Mouse (Mus musculus) heart, embryonic 14.5 days (tissue): ENCODE measurements around the gene Mycn. TPM values are rescaled to one million over a fixed set of nuclear protein-coding genes. Genes with fewer than 3 reads are reported as not detected.

ENCODE experiments used
- ATAC-seq: fragments of 200-750 bp; cut with Nextera tagmentation; 2 replicates; pipeline ENCODE4 v1.8.0; 2017; ENCODE audit warnings: low read depth, moderate TSS enrichment; ENCODE audit not compliant: insufficient number of reproducible peaks, insufficient read depth, low FRiP score
- H3K27ac ChIP-seq, 2 experiments: fragments of 200-500 bp in 1 of 2; fragments of 300-500 bp in 1 of 2; sonication (generic) in 1 of 2; replicated peaks in 1 of 2; 2 replicates each; pipeline ENCODE4 v1.5.1; 2012 to 2014; ENCODE audit warnings: low read depth in 2 of 2, low read length in 2 of 2, control low read depth in 1 of 2, mild to moderate bottlenecking in 1 of 2, mixed read lengths in 1 of 2; ENCODE audit not compliant: control insufficient read depth in 1 of 2, insufficient read depth in 1 of 2
- H3K27me3 ChIP-seq: fragments of 300-500 bp; sonication (generic); 2 replicates; pipeline ENCODE4 v1.6.1; 2014; ENCODE audit warnings: mild to moderate bottlenecking, low read length, control low read depth; ENCODE audit not compliant: control insufficient read depth, insufficient read depth
- H3K36me3 ChIP-seq: fragments of 300-500 bp; sonication (generic); 2 replicates; pipeline ENCODE4 v1.6.1; 2014; ENCODE audit warnings: mild to moderate bottlenecking, control low read depth, low read length, mixed read lengths; ENCODE audit not compliant: control insufficient read depth, insufficient read depth
- H3K4me1 ChIP-seq, 2 experiments: fragments of 200-500 bp in 1 of 2; fragments of 300-500 bp in 1 of 2; sonication (generic) in 1 of 2; 2 replicates each; pipeline ENCODE4 v1.6.1; 2012 to 2014; ENCODE audit warnings: low read length in 2 of 2, control low read depth in 1 of 2, mixed read lengths in 1 of 2; ENCODE audit not compliant: control insufficient read depth in 2 of 2, insufficient read depth in 2 of 2
- H3K4me2 ChIP-seq: fragments of 300-500 bp; sonication (generic); 2 replicates; pipeline ENCODE4 v1.6.1; 2014; ENCODE audit warnings: mild to moderate bottlenecking, low read length
- H3K4me3 ChIP-seq, 2 experiments: fragments of 200-500 bp in 1 of 2; fragments of 300-500 bp in 1 of 2; sonication (generic) in 1 of 2; 2 replicates each; pipeline ENCODE4 v1.5.1; 2012 to 2014; ENCODE audit warnings: low read length in 2 of 2, mild to moderate bottlenecking in 2 of 2, control low read depth in 1 of 2, low read depth in 1 of 2, moderate library complexity in 1 of 2; ENCODE audit not compliant: control insufficient read depth in 1 of 2, insufficient read depth in 1 of 2
- H3K9ac ChIP-seq: fragments of 300-500 bp; sonication (generic); 2 replicates; pipeline ENCODE4 v1.6.1; 2014; ENCODE audit warnings: mild to moderate bottlenecking, low read length
- H3K9me3 ChIP-seq: fragments of 300-500 bp; sonication (generic); 2 replicates; pipeline ENCODE4 v1.6.1; 2016; ENCODE audit warnings: low read length, control low read depth; ENCODE audit not compliant: control insufficient read depth
- WGBS: fragments of 180-500 bp; shearing (Covaris S2); extraction: QIAGEN DNeasy Blood & Tissue Kit; methylation state at CpG from one replicate; pipeline ENCODE4 v1.1.7; 2014; 5-methylcytosine and 5-hydroxymethylcytosine counted together
- polyA plus RNA-seq: library from polyadenylated mRNA; unstranded; fragments of >200 nt; fragmentation: Nextera tagmentation; extraction: Ambion mirVana; gene quantifications from 2 replicates; pipeline ENCODE4 v1.2.1, GENCODE M21; 2014

Mycn gene
- polyA plus RNA-seq, 1 experiment from 2014 or later, result 38.2 TPM

DNA sequence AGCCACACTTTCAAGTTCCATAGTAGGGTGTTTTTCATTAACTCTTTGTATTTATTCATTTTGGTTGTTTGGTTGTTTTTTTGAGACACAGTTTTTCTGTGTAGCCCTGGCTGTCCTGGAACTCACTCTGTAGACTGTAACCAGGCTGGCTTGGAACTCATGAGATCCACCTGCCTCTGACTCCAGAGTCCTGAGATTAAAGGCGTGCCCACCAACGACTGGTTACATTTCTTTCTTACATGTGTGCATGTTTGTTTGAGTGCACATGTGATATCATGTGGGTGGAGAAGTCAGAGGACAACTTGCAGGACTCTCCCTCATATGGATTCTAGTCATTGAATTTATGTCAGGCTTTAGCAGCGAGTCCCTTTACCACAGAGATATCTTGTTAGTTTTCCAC lies 23.1 kb upstream of the Mycn start:
- no peak overlapping the region for H3K4me3 ChIP-seq
- H3K36me3 ChIP-seq, result no peaks in the 10 kb centered on the region
- no peak overlapping the region for H3K27ac ChIP-seq
- H3K27me3 ChIP-seq, result no peaks in the 10 kb centered on the region
- WGBS, result 76% methylated on average over 3 of the region's 3 CpGs
- H3K4me2 ChIP-seq, result no peak overlapping the region
- H3K9me3 ChIP-seq, result no peaks in the 10 kb centered on the region
- no peak overlapping the region for H3K9ac ChIP-seq
- no peak for ATAC-seq
- H3K4me1 ChIP-seq, result 0 out of 4 replicates have a peak, but pooled peaks cover 0 to 3% of the 10 kb centered on the region in 2 experiments

DNA sequence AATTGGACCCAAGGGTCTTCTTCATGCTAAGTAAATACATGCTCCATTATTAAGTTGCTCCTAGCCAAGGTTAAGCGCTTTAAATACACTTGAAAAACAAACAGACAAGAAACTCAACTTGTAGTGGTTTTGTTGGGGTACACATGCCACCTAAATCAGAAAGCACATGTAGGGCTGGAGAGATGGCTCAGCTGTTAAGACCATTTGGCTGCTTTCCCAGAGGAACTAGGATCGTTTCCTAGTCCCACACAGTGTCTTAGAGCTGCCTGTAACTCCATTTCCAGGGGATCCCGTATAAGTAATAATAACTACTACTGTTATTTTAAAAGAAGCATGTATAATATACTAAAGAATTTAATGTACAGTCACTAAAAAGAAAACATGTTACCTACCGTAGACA lies 5.9 kb upstream of the Mycn start:
- H3K27ac ChIP-seq, result no peak overlapping the region
- WGBS, result 67% methylated on average over 4 of the region's 4 CpGs
- no peak for ATAC-seq
- H3K27me3 ChIP-seq, result no peaks in the 10 kb centered on the region
- no peak overlapping the region for H3K9ac ChIP-seq
- H3K36me3 ChIP-seq, result no peaks in the 10 kb centered on the region
- no peaks in the 10 kb centered on the region for H3K9me3 ChIP-seq
- no peak overlapping the region for H3K4me2 ChIP-seq
- no peaks in the 10 kb centered on the region; a peak in 1 of 4 replicates for H3K4me1 ChIP-seq
- H3K4me3 ChIP-seq, result no peak overlapping the region

DNA sequence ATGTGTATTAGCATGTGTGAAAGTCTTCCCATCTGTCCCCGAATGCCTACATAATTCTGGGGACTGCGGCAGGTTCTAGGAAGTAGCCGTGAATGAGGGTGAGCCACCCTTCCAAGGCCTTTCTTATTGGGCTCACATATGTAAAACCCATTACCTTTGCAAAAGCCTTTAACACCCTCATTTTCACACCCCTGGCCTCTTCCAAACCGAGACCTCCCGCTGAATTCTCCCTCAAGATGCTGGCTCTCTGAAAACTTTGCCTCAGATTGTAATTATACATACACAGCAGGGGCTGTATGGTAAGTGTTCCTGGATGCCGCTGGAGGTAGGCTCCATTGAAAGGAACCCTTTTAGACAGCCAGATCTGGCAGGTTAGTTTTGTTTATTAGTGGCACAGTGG lies 1.6 kb upstream of the Mycn start:
- no peak overlapping the region for H3K27ac ChIP-seq
- no peaks in the 10 kb centered on the region; a peak in 1 of 4 replicates for H3K4me1 ChIP-seq
- H3K9ac ChIP-seq, result no peak overlapping the region; the same call in 1 of the 2 replicates
- no peaks in the 10 kb centered on the region for H3K27me3 ChIP-seq
- ATAC-seq, result no peak
- peak overlapping the region; percentile 94; the same call in 1 of the 2 replicates for H3K4me2 ChIP-seq
- no peak overlapping the region for H3K4me3 ChIP-seq
- WGBS, result 44% methylated on average over 6 of the region's 6 CpGs
- H3K36me3 ChIP-seq, result 0 out of 2 replicates have a peak, but pooled peaks cover 7% of the 10 kb centered on the region
- H3K9me3 ChIP-seq, result no peaks in the 10 kb centered on the region

DNA sequence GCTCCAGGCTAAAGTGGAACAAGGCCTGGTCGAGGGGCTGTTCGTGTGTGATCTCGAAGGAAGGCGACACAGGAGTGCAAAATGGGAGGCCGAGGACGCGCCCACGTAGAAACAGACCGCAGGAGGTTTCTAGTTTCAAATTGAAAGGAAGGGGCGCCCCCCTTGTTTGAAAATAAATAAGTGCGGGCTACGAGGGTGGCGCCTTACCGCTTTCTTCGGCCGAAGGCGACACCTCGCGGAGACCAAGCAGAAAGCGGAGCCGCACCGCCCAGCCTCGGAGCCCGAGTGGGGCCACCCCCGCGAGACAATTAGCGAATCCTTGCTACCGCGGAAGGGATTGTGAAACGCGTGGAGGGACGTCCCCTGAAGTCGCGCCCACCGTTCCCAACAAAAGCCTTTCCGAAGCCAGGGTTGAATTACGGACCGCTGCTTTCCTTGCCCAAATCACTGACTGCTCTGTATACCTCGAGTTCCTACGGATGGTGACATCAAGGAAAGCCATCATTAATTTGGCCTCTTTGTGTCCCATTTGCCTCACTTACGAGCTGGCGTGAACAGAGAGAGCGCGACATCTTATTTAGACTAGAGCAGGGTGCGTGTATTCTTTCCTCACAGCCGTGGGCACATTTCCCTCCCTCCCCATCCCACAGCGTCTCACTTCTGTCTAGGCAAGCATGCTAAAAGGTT lies 793 bp upstream of the Mycn start:
- Histone ChIP-seq H3K27ac (peak overlapping the region; percentile 70 to 89), H3K9ac (peak overlapping the region; percentile 75), H3K36me3 (peaks cover 14% of the 10 kb centered on the region), H3K4me3 (peak overlapping the region; percentile 86 to 87), H3K4me2 (peak overlapping the region; percentile 94), H3K9me3 (no peaks in the 10 kb centered on the region), H3K4me1 (peaks cover 0 to 5% of the 10 kb centered on the region in 2 experiments; a peak in 1 of 4 replicates), H3K27me3 (no peaks in the 10 kb centered on the region)
- 1% methylated on average over 47 of the region's 47 CpGs for WGBS
- ATAC-seq, result peak; percentile 45

GRCm38 (mm10) chr12:12941129-12941504 lies 597 bp downstream of the Mycn start:
- ATAC-seq, result no peak
- Histone ChIP-seq H3K4me3 (peak overlapping the region; percentile 86 to 87), H3K9ac (peak overlapping the region; percentile 95), H3K27ac (peak overlapping the region; percentile 61 to 86), H3K27me3 (no peaks in the 10 kb centered on the region), H3K9me3 (no peaks in the 10 kb centered on the region), H3K36me3 (peaks cover 27% of the 10 kb centered on the region), H3K4me1 (peaks cover 3 to 12% of the 10 kb centered on the region in 2 experiments; a peak in 1 of 4 replicates), H3K4me2 (peak overlapping the region; percentile 94)
- under 1% methylated on average over 20 of the region's 20 CpGs for WGBS

- H3K9ac ChIP-seq, result peak overlapping the region; percentile 95
- no peak for ATAC-seq
- H3K9me3 ChIP-seq, result no peaks in the 10 kb centered on the region
- peak overlapping the region; percentile 94 for H3K4me2 ChIP-seq
- peaks cover 3 to 12% of the 10 kb centered on the region in 2 experiments; a peak in 1 of 4 replicates for H3K4me1 ChIP-seq
- no peaks in the 10 kb centered on the region for H3K27me3 ChIP-seq
- peaks cover 31% of the 10 kb centered on the region for H3K36me3 ChIP-seq
- peak overlapping the region; percentile 86 to 87 for H3K4me3 ChIP-seq
- peak overlapping the region; percentile 61 to 86 for H3K27ac ChIP-seq
- WGBS, result 0% methylated on average over 13 of the region's 13 CpGs
Measured at GRCm38 (mm10) chr12:12940466-12941128, 1.1 kb downstream of the Mycn start.

- no peak for ATAC-seq
- peak overlapping the region; percentile 94 for H3K4me2 ChIP-seq
- WGBS, result under 1% methylated on average over 69 of the region's 69 CpGs
Measured at GRCm38 (mm10) chr12:12939581-12940465, 1.9 kb downstream of the Mycn start.

More at GRCm38 (mm10) chr12:12939581-12940465, 1.9 kb downstream of the Mycn start:
- Histone ChIP-seq H3K9ac (peak overlapping the region; percentile 95), H3K27ac (peak overlapping the region; percentile 39 to 86), H3K36me3 (peaks cover 38% of the 10 kb centered on the region), H3K4me1 (peaks cover 3 to 12% of the 10 kb centered on the region in 2 experiments; a peak in 1 of 4 replicates), H3K27me3 (no peaks in the 10 kb centered on the region), H3K9me3 (no peaks in the 10 kb centered on the region), H3K4me3 (peak overlapping the region; percentile 86 to 87)
